Mouse (Mus musculus) stomach, postnatal 0 days (tissue): ENCODE measurements at regions not wholly inside any gene's neighbourhood (a gene's known extent, or its start where the extent isn't known, plus 50 kb on each side); places are given as distances from the start of the nearest gene placed in this dataset.

Experiments
- ATAC-seq: fragments of 200-750 bp; cut with Nextera tagmentation; 2 replicates; pipeline ENCODE4 v1.8.0; 2017; ENCODE audit not compliant: low FRiP score, low TSS enrichment
- DNase-seq: peaks from one replicate; pipeline ENCODE4 v3.0.0-alpha.2; 2016; ENCODE audit warnings: low spot score
- H3K27ac ChIP-seq: fragments of 300-500 bp; sonication (generic); replicated peaks from 2 replicates; pipeline ENCODE4 v1.5.1; 2014; ENCODE audit warnings: mild to moderate bottlenecking, control low read depth
- H3K27me3 ChIP-seq: fragments of 300-500 bp; sonication (generic); 2 replicates; pipeline ENCODE4 v1.6.1; 2014; ENCODE audit warnings: low read length; ENCODE audit not compliant: control insufficient read depth, insufficient read depth
- H3K36me3 ChIP-seq: fragments of 300-500 bp; sonication (generic); 2 replicates; pipeline ENCODE4 v1.6.1; 2014; ENCODE audit warnings: low read length, mixed read lengths; ENCODE audit not compliant: control insufficient read depth, insufficient read depth
- H3K4me1 ChIP-seq: fragments of 300-500 bp; sonication (generic); replicated peaks from 2 replicates; pipeline ENCODE4 v1.6.1; 2014; ENCODE audit warnings: antibody characterized with exemption; ENCODE audit not compliant: control insufficient read depth, insufficient read depth
- H3K4me2 ChIP-seq: fragments of 300-500 bp; sonication (generic); replicated peaks from 2 replicates; pipeline ENCODE4 v1.6.1; 2014; ENCODE audit warnings: low read depth, mild to moderate bottlenecking, control low read depth, moderate library complexity
- H3K4me3 ChIP-seq: fragments of 300-500 bp; sonication (generic); 2 replicates; pipeline ENCODE4 v1.5.1; 2014; ENCODE audit warnings: low read depth, low read length, control low read depth
- H3K9ac ChIP-seq: fragments of 300-500 bp; sonication (generic); 2 replicates; pipeline ENCODE4 v1.6.1; 2014; ENCODE audit warnings: mild to moderate bottlenecking, low read length, control low read depth, mixed read lengths
- H3K9me3 ChIP-seq: fragments of 300-500 bp; sonication (generic); 2 replicates; pipeline ENCODE4 v1.6.1; 2016; ENCODE audit warnings: low read length; ENCODE audit not compliant: control insufficient read depth
- CTCF ChIP-seq: IDR thresholded peaks from 2 replicates; pipeline ENCODE4 v1.5.1; 2016; ENCODE audit warnings: antibody characterized with exemption, low read depth, mild to moderate bottlenecking, moderate library complexity
- EP300 ChIP-seq: optimal IDR thresholded peaks from 2 replicates; pipeline ENCODE3; 2016; ENCODE audit warnings: antibody characterized with exemption
- WGBS: fragments of 180-500 bp; shearing (Covaris S2); extraction: QIAGEN DNeasy Blood & Tissue Kit; methylation state at CpG from one replicate; pipeline ENCODE4 v1.1.7; 2014; 5-methylcytosine and 5-hydroxymethylcytosine counted together

GRCm38 (mm10) chr14:9338220-9338619 lies 672.2 kb upstream of the 4930452B06Rik start:
- no peaks in the 10 kb centered on the region for H3K27me3 ChIP-seq
- no peak overlapping the region for H3K27ac ChIP-seq
- H3K36me3 ChIP-seq, result no peaks in the 10 kb centered on the region
- H3K4me1 ChIP-seq, result no peaks in the 10 kb centered on the region
- DNase-seq (no peak), ATAC-seq (no peak)
- no peak overlapping the region for H3K4me3 ChIP-seq
- no peak overlapping the region for H3K9ac ChIP-seq
- 67% methylated on average over 3 of the region's 3 CpGs for WGBS
- TF ChIP-seq CTCF (no peak), EP300 (no peak)
- H3K9me3 ChIP-seq, result no peaks in the 10 kb centered on the region
- no peak overlapping the region for H3K4me2 ChIP-seq

GRCm38 (mm10) chr14:9337107-9337506 lies 671.1 kb upstream of the 4930452B06Rik start:
- H3K27me3 ChIP-seq, result no peaks in the 10 kb centered on the region
- no peak overlapping the region for H3K4me2 ChIP-seq
- H3K9ac ChIP-seq, result no peak overlapping the region
- H3K27ac ChIP-seq, result no peak overlapping the region
- no peaks in the 10 kb centered on the region for H3K36me3 ChIP-seq
- H3K4me3 ChIP-seq, result no peak overlapping the region
- DNase-seq, result no peak
- H3K9me3 ChIP-seq, result no peaks in the 10 kb centered on the region
- no peak for ATAC-seq
- TF ChIP-seq EP300 (no peak), CTCF (no peak)
- H3K4me1 ChIP-seq, result no peaks in the 10 kb centered on the region
- 43% methylated on average over 3 of the region's 3 CpGs for WGBS

GRCm38 (mm10) chr14:9331593-9331992 lies 665.6 kb upstream of the 4930452B06Rik start:
- Histone ChIP-seq H3K9ac (no peak overlapping the region), H3K36me3 (no peaks in the 10 kb centered on the region), H3K4me3 (no peak overlapping the region), H3K4me2 (no peak overlapping the region), H3K4me1 (no peaks in the 10 kb centered on the region), H3K9me3 (no peaks in the 10 kb centered on the region), H3K27me3 (no peaks in the 10 kb centered on the region), H3K27ac (no peak overlapping the region)
- DNase-seq (no peak), ATAC-seq (no peak)
- TF ChIP-seq EP300, result no peak
- 40% methylated on average over 3 of the region's 3 CpGs for WGBS

- ATAC-seq, result no peak
- no peak overlapping the region for H3K4me3 ChIP-seq
Measured at GRCm38 (mm10) chr14:9330767-9331166, 664.7 kb upstream of the 4930452B06Rik start.

GRCm38 (mm10) chr14:9329839-9330485 lies 663.9 kb upstream of the 4930452B06Rik start:
- Histone ChIP-seq H3K27me3 (no peaks in the 10 kb centered on the region), H3K27ac (no peak overlapping the region), H3K36me3 (no peaks in the 10 kb centered on the region), H3K9ac (no peak overlapping the region), H3K9me3 (no peaks in the 10 kb centered on the region), H3K4me2 (no peak overlapping the region), H3K4me3 (no peak overlapping the region), H3K4me1 (no peaks in the 10 kb centered on the region)
- 79% methylated on average over 12 of the region's 12 CpGs for WGBS
- ATAC-seq (no peak), DNase-seq (no peak)
- TF ChIP-seq CTCF (no peak), EP300 (no peak)

More at GRCm38 (mm10) chr14:9330767-9331166, 664.7 kb upstream of the 4930452B06Rik start:
- DNase-seq, result no peak
- Histone ChIP-seq H3K27ac (no peak overlapping the region), H3K4me2 (no peak overlapping the region), H3K9me3 (no peaks in the 10 kb centered on the region), H3K4me1 (no peaks in the 10 kb centered on the region), H3K27me3 (no peaks in the 10 kb centered on the region), H3K36me3 (no peaks in the 10 kb centered on the region), H3K9ac (no peak overlapping the region)
- TF ChIP-seq EP300 (no peak), CTCF (peak; percentile 22; the same call in 1 of the 2 replicates)

- DNase-seq, result no peak
- Histone ChIP-seq H3K27me3 (no peaks in the 10 kb centered on the region), H3K4me1 (no peaks in the 10 kb centered on the region), H3K4me3 (no peak overlapping the region), H3K9me3 (no peaks in the 10 kb centered on the region), H3K4me2 (no peak overlapping the region), H3K27ac (no peak overlapping the region), H3K9ac (no peak overlapping the region), H3K36me3 (no peaks in the 10 kb centered on the region)
- ATAC-seq, result no peak
- TF ChIP-seq EP300 (no peak), CTCF (no peak)
- 76% methylated on average over 1 of the region's 1 CpGs for WGBS
Measured at GRCm38 (mm10) chr14:9327344-9327743, 661.3 kb upstream of the 4930452B06Rik start.
